Mouse (Mus musculus) bone marrow macrophage, adult 2 months (primary cell): ENCODE data around the gene Tubgcp6.

Experiments
- CTCF ChIP-seq: IDR thresholded peaks from 2 replicates; pipeline ENCODE4 v1.5.1; 2012; ENCODE audit warnings: low read depth, mild to moderate bottlenecking, low read length, moderate library complexity
- POLR2A ChIP-seq: IDR thresholded peaks from 2 replicates; pipeline ENCODE4 v1.6.1; 2012; ENCODE audit warnings: mild to moderate bottlenecking, low read depth, low read length, borderline replicate concordance

GRCm38 (mm10) chr15:89152312-89152711 lies 29.4 kb upstream of the Tubgcp6 start:
- TF ChIP-seq POLR2A (no peak), CTCF (no peak)
